Mouse (Mus musculus) liver, embryonic 14.5 days (tissue): ENCODE data around the gene Hdac4.

ENCODE experiments used
- CTCF ChIP-seq: IDR thresholded peaks from 2 replicates; pipeline ENCODE4 v1.5.1; 2016; ENCODE audit warnings: antibody characterized with exemption, low read depth, control low read depth
- EP300 ChIP-seq: IDR thresholded peaks from 2 replicates; pipeline ENCODE4 v1.6.1; 2016; ENCODE audit warnings: antibody characterized with exemption, low read depth

DNA sequence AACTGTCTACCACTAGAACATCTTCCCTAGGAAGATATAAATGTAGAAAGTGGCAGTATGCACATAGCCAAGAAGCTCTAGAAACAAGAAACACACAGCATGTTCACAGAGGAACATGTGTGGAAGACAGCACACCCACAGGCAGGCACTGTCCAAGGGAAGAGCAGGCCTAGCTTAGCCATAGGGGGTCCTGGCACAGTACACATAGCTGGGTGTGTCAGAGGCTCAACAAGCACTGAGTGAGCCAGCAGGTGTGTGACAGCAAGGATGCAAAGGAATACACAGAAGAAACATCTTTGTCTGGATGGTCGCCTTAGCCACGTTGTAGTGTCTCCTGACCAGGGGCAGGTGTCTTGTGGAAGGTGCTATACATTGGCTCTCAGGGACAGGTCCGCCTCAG lies 132.2 kb downstream of the Hdac4 start:
- TF ChIP-seq CTCF (no peak), EP300 (no peak)
